Mouse (Mus musculus) layer of hippocampus, postnatal 14 days (tissue): ENCODE results near the gene Olfr433. TPM values are rescaled to one million over a fixed set of nuclear protein-coding genes. Genes with fewer than 3 reads are reported as not detected.
"Not testable (repeated sequence)": the region's sequence is repeated elsewhere in the genome, so short reads cannot be mapped to it uniquely, and the experiment has no call there.

Experiments used
- DNase-seq, 2 experiments: peaks; one replicate each; pipeline ENCODE4 v3.0.0; 2021 to 2022; ENCODE audit warnings: low spot score in 2 of 2, mixed read lengths in 1 of 2
- long read RNA-seq, 2 experiments: library from polyadenylated mRNA; stranded (forward); transcript quantifications; one replicate each; pipeline ENCODE4 v2.0.0; 2021
- total RNA-seq, 2 experiments: library from RNA; stranded (reverse); gene quantifications; 2 replicates each; pipeline ENCODE4 v1.2.3; 2021

Gene Olfr433
- not detected for total RNA-seq
- long read RNA-seq, experiment 1, result 0 reads
- long read RNA-seq, experiment 2, result 0 reads

GRCm38 (mm10) chr1:174040523-174041177 lies at the start of gene Olfr433:
Gene Olfr433 (plus strand): TSS chr1:174040705.
- DNase-seq, result no peak

- no peak for DNase-seq
Observed at GRCm38 (mm10) chr1:173995003-173995402, 45.5 kb upstream of the Olfr433 start.

- not testable (repeated sequence) for DNase-seq
Observed at GRCm38 (mm10) chr1:174004352-174005109, 36.0 kb upstream of the Olfr433 start.

- DNase-seq, result not testable (repeated sequence)
Observed at GRCm38 (mm10) chr1:174007050-174007449, 33.5 kb upstream of the Olfr433 start.

GRCm38 (mm10) chr1:174031698-174032097 lies 8.8 kb upstream of the Olfr433 start, which contains the start of gene Ifi205:
Gene Ifi205 (minus strand): TSS chr1:174031810.
- DNase-seq, result no peak

GRCm38 (mm10) chr1:174035841-174036240 lies 4.7 kb upstream of the Olfr433 start:
- DNase-seq, result no peak

- DNase-seq, result no peak
Observed at GRCm38 (mm10) chr1:174038480-174038879, 2.0 kb upstream of the Olfr433 start.

GRCm38 (mm10) chr1:174042091-174042884 lies 1.8 kb downstream of the Olfr433 start:
- not testable (repeated sequence) for DNase-seq

- no peak for DNase-seq
Observed at GRCm38 (mm10) chr1:174044431-174044830, 3.9 kb downstream of the Olfr433 start.

GRCm38 (mm10) chr1:174048227-174048626 lies 7.7 kb downstream of the Olfr433 start:
- DNase-seq, result not testable (repeated sequence)

GRCm38 (mm10) chr1:174048893-174049292 lies 8.4 kb downstream of the Olfr433 start, which contains the start of gene Olfr432:
Gene Olfr432 (plus strand): TSS chr1:174049205.
- no peak for DNase-seq

GRCm38 (mm10) chr1:174049357-174049756 lies 8.9 kb downstream of the Olfr433 start:
- DNase-seq, result not testable (repeated sequence)

GRCm38 (mm10) chr1:174050532-174050931 lies 10.0 kb downstream of the Olfr433 start:
- DNase-seq, result no peak

- no peak for DNase-seq
Observed at GRCm38 (mm10) chr1:174051515-174051914, 11.0 kb downstream of the Olfr433 start.

- no peak for DNase-seq
Observed at GRCm38 (mm10) chr1:174051931-174052536, 11.5 kb downstream of the Olfr433 start.

GRCm38 (mm10) chr1:174052981-174053380 lies 12.5 kb downstream of the Olfr433 start:
- DNase-seq, result no peak

- DNase-seq, result no peak
Observed at GRCm38 (mm10) chr1:174055248-174055647, 14.7 kb downstream of the Olfr433 start.

GRCm38 (mm10) chr1:174066305-174066704 lies 25.8 kb downstream of the Olfr433 start, which contains the start of gene Olfr430:
Gene Olfr430 (plus strand): TSS chr1:174066605.
- DNase-seq, result no peak

GRCm38 (mm10) chr1:174084031-174084430 lies 43.5 kb downstream of the Olfr433 start, which contains the start of gene Olfr429:
Gene Olfr429 (plus strand): TSS chr1:174084331.
- DNase-seq, result no peak
